Mouse (Mus musculus) ovary, adult 18-20 months (tissue): Measurements from ENCODE around the gene Emd.
"Not testable (repeated sequence)": the region's sequence is repeated elsewhere in the genome, so short reads cannot be mapped to it uniquely, and the experiment has no call there.

Source experiments
- DNase-seq: peaks from one replicate; pipeline ENCODE4 v3.0.0; 2022; ENCODE audit warnings: low spot score, mixed read lengths

The Emd gene

DNA sequence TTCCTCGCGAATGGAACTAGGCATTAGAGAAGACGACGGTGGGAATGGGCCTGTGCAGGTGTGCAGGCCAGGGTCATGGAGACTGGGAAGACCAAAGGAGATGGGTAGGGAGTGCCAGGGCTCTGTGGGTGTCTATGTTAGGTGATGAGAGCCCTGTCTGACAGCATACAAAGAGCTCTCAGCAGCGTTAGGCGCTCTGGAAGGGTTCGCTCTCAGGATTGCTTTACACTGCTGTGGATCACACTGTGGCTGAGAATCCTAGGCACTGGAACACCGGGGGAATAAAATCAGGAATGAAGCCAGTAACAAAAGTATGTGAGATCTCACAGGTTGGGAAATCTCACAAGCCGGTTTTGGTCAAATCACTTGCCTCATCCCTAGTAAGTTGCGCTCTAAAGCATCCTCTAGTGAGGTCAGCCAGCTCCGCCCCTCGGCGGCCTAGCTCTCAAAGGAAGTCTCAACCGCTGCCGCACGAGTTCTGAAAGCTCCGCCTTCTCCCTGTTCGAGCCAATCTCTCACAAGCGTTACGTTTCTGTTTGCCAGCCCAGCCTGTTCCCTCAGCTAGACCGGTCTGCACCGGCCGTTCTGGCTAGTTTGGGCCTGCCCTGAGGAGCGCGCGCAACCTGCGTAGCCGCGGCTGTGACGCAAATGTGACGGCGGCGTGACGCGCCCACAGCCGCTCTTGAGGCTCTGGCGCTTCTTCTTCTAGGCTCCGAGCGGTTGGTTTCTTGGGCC, at the start of gene Emd:
Gene Emd, plus strand, starts transcription at position 535 of the 735 bp plus-strand sequence.
- DNase-seq = peak; percentile 89

DNA sequence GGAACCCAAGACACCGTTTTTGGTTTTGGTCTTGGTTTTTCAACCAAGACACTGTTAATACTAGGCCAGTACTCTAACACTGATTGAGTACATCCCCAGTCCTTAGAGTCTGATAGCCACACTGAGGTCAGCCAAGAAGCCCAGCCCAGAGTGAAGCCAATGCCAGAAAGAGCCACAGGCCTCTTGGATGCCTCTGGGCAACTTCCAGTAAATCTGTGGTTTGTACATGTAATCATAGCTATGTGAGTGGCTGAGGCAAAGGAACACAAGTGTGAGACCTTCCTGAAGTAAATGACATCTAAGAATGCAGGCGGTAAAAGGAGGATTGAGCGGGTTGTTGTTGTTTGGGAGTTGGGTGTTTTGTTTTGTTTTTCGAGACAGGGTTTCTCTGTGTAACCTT, 36.0 kb upstream of the Emd start:
- no peak for DNase-seq

DNA sequence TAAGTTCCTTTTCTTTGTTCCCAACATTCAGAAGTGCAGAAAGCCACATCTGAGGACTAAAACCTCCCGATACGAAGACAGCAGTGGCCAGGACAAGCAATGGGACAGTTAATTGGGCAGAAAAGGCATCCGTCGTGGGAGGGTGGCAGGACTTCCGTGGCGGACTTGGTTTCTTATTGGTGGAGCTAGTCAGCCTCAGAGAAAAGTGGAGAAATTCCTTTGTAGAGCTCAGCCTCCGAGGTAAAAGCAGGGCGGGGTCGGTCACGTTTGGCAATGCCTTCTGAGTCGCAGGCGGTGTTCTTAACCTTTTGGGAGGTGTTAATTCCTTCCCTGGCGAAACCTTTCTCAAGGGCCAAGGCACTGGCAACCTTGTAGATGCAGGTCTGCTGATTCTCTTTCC, 35.0 kb upstream of the Emd start:
- no peak for DNase-seq

DNA sequence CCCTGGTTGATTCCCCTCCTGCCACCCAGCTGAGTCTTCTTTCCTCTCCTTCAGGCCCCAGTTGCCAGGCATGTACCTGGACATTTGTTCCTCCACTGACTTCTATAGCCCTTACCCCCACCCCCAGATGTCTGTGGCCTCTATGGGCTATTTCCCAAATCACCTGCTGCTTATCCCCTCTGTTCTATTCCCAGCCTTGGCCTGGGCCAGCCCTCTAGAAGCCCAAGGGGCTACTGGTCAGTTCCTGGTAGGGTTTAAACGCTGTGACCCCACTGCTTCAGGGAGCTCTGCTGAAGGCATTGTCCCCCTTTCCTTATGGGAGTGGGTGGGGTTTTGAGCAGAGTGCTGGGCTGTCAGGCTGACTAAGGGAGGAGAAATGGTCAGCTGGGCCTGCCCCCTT, 34.4 kb upstream of the Emd start:
- not testable (repeated sequence) for DNase-seq

DNA sequence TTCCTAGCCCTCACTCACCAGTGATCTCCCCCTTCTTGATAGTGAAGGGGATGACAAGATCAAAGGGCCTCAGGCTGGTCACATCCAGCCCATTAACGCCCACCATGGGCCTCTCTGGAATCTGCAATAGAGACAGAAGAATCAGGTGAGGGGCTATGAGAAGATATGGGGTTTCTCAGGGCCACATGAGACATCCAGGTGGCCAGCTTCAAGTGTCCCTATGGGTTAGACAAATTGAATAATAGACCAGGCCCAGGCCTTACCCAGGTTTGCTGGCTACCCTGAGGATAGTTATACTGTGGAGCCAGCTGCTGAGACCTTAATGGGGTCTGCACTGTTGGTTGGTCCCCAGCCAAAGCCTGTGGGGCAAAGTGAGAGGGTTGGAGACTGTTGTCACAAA, 24.4 kb upstream of the Emd start:
- DNase-seq = no peak

DNA sequence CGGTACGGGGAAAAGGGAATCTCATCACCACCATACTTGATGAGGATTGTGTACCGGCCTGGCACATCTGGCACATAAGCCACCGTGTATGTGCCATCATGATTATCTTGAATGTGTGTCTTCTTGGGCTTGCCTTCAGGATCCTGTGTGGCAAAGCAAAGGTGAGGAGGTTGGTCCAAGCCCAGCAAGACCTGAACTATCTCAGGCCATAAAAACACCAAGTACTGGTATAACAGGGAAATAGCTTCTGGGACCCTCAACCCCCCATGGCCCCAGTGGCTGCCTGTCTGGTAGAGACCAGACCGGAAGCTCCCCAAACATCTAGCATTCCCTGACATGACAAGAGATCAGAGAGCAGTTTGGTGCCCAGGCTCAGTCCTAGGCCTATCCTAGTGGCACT, 21.3 kb upstream of the Emd start:
- DNase-seq = no peak

DNA sequence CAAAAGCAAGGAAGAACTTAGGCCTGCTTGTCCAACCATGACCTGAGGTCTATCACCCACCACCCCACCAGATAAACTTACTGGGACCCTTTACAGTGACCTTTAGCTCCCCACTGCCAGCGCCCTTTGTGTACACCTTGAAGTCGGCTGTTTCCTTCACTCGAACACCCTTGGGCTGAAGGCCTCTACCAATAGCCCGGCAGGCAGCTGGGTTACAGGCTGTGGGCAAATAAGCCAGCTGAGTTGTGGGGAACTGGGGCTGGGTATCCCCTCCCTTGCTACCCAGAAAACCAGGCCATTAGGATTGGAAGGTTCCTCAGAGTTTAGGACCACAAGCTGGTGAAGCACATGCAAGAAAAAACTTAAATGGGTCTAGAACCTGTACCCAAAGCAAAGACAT, 14.2 kb upstream of the Emd start:
- no peak for DNase-seq

DNA sequence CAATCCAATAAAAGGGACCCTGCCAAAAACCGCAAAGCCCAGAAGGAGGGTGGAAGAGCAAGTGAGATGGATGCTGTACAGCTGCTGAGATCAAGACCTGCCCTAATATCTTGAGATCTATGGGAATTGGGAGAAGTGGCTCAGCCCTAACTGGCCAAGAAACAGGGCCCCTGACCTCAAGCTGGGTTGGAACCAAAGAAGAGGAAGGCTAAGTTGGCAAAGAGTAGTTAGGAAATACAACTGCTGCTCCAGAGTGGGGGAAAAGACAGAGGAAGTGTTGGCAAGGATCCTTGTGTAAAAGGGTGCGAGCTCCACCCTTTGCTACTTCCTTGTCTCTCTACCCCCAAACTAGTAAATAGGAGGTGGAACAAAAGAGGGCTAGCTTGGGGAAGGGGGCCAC, 11.1 kb upstream of the Emd start:
- no peak for DNase-seq

DNA sequence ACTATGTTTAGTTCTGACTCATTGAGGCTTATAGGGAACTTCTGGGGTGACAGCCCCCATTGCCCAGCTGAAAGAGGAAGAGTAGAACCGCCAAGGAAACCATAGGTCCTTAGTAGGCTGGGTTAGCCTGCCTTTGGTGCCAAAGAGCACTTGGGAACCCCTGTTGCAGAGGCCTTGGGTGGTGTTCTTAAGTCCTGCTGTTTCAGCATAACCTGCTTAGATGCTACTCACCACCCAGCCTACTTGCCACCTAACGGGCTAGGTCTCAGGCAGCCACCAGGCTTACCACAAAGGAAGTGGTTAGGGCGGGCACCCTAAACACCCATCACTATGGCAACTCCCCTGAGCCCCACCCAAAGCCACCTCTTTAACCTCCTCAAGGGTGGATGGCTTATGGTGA, 10.7 kb upstream of the Emd start:
- no peak for DNase-seq

DNA sequence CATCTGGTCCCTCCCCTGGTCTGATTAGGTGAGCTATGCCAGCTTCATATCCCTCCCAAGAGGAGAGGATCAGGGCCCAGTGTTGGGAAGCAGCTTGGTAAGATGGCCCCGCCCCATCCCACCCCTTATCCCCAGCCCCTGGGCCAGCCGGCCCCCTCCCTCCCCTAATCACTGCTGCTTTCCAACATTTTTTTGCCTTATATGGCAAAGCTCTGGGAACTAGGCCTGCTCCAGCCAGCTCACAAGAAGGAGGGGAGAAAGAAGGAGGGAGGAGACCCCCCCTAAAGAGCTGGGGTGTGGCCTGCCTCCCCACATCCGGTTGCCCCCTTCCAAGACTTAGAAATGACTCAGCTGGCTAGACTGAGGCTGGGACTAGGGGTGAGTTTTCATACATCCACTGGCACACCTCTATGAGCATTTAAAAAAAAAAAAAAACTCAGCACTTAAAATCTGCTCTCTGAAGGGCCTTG, 9.8 kb upstream of the Emd start:
- DNase-seq = peak; percentile 70

DNA sequence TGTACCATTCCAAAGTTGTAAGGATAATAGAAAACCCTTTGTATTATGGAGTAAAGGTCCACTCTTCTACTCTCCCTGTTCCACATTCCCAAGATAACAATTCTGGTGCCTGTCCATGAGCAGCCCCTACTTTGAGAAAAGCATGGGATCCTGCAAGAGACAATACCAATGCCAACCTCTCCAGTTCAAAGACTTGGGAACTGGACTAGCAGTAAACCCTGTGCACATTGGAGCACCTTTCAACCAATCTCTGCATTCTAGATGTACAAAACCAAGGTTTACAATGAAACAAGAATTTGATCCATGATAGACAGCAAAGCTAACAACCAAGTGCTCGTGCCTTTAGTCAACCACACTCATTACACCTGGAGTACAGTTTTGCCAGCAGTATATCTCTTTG, 9.4 kb upstream of the Emd start:
- no peak for DNase-seq

DNA sequence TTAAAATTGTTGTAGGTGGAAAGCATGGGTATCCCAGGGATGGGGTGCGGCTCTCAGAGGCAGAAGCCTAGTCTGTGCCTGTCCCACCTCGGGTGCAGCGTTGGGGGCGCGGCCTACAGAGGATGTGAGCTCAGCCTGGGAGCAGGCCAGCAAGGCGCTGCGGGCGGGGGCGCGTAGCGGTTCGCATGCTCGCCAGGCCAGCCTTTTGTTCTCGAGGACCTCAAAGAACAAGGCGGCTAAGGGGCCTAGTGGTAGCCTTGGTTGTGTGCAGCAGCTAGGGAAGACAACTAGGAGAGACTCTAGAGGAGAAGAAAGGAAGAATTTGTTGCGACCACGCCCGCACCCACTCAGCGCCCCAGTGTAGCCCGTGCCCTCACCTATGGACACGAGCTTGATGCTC, 8.8 kb upstream of the Emd start:
- DNase-seq = peak; percentile 71

DNA sequence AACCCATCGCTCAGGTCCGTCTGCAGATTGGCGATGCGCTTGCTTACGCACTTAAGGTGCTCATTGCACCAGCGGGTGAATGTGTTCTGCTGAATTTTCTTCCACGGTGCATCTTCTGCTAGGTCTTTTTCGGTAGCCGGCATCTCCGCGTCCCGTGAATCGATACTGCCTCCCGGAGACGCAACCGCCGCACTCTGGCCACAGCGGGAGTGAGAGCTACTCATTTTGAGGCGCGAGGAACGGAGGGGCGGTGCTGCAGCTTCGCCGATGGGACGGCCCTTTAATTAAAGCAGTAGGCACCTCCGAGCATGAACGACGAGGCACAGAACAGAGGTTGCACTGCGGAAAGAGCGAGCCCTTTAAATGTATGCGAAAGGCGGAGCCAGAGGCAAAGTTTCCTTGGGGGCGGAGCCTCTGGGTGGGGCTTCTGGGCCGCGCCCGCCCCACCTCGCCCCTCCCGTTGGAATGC, 8.2 kb upstream of the Emd start:
- DNase-seq = peak; percentile 89

DNA sequence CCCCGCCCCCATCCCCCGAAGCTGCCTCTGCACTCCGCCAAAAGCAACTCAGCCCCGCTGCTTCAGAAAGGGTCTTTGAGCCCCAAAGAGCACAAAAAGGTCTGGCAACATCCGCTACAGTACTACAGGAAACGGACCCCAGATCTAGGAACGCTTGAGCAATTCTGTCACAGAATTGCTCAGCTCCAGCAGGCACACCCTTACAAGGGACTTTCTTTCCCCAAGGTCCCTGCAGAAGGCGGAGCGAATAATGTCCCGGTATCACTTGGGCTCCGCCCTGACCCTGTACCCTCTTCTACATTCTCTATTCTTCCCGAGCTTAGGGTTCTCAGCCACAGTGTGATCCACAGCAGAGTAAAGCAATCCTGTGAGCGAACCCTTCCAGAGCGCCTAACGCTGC, 7.8 kb upstream of the Emd start:
- DNase-seq = no peak

DNA sequence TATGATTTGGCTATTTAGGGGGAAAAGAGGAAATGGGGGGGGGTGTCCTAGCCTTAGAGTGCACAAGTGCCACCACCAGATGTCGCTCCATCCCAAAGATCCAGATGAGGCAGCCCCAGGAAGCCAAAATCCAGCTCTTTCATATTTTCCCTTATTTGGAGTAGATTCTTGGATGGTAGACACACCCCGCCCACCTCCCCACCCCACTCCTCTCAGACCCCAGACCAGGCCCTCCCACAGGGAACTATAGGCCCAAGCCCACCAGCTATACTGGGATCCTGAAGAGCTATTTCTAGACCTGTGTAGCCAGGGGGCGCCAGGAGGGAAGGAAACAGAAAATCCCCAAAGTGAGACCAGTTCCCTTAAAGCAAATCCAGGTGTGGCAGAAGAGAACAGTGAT, 5.8 kb upstream of the Emd start:
- no peak for DNase-seq

DNA sequence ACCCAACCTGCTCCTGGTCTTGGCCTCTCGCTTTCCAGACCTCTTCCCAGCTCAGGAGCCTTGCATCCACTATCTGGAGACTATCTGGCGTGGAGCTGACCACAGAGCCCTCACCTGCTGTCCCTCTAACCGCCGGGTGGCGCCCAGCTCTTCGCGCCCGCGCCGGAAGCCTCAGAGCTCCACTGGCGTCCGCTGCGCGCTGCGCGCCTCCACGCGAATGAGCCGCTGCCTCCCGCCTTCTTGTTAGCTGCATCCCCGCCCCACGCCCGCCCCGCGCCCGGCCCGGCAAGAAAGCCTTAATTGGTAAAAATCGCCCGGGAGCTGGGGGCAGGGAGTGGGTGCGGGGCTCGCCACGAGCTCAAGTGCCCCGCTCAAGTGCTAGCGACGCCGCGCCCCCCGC, 4.9 kb upstream of the Emd start, which contains the start of gene Flna:
Gene Flna, minus strand, starts transcription at position 206 of the 400 bp plus-strand sequence.
- DNase-seq = peak; percentile 42

DNA sequence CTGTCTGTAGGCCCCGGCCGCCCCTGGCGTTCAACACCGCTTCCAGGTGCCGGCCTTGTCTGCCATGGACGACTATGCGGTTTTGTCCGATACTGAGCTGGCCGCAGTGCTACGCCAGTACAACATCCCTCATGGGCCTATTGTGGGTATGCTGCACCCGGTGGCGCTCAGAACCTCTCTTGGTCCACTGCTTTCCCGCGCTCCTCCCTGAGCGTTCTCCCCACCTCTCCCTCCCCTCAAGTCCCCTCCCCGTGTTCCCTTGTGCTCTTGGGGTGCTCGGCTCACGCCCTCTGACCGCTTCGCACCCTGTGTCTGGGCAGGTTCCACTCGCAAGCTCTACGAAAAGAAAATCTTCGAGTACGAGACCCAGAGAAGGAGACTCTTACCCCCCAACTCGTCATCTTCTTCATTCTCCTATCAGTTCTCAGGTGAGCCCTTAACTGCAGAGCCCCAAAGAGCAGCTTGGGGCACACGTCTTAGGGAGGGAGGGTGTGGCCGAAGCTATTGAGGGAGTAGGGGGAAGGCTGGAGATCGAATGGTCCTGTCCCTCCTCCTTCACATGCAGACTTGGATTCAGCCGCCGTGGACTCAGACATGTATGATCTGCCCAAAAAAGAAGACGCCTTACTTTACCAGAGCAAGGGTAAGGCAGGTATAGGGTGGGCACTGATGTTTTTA, 540 bp downstream of the Emd start:
- no peak for DNase-seq

DNA sequence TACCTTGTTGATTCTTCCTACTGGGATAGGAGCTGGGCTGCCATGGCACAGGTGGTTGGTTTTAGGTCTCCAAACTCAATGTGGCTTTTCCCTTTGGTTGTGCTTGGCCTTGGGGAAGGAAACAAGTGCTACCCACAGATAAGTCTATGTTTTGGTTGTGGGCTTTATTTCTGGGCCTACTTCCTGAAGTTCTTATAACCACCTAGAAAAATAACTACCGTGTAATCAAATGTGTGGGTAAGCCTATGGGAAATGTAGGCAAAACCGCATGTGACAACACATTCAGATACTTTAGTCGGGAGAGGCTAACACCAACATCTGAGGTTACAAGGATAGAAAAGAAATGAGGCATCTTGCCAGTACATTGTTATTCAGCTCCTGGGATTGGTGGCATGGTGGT, 3.3 kb downstream of the Emd start:
- DNase-seq = no peak

DNA sequence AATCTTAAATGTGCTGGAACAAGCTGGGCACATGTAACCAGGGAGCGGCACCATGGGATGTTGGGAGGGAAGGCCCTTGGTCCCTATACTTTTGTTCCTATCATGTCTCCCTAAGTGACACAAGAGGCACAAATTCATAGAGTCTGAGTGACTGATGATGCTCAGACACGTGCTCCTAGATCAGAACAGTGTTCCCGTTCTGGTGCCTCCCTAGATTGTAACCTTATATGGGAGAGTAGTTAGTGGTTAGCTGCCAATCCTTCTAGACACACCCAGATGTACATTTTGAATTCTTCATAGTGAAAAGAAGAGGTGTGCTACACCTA, 15.2 kb downstream of the Emd start:
- DNase-seq = no peak

DNA sequence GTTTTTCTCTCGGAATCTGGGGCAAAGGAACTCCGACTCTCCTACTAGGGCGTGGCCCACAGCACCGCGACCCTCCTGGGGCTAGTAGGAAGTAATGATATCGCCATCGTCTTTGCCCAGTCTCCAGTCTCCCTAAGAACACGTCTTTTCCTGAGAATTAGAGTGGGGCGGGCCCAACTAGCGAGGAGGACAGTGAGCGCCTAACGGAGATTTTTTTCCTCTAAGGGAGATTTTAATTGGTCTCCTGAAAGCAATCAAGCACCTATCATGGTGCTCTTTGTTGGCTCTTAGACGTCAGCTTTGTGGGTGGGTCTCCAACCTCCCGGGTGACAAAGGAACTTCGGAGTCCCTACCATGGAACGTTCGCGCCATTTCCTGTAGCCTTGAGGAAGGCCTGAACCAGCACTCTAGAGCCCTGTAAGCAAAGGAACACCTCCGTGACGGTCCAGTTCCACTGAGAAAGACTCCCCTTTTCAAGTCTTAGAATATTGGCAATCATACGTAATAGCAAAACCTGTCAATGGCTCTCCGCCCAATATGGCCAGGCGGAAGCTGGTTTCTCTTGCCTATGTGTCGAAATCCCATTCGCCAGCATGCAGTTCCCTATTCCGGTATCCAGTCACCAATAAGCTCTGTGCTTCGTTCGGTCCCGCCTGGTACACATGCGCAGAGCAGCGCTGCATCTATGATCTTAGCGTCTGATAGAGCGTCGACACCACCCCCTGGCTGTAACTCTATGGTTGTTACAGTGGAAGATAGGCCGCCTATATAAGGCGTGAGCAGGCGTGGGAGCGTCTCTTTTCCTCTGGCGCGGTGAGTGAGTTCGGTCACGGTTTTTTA, 15.8 kb downstream of the Emd start, which contains the start of gene Rpl10:
Gene Rpl10, plus strand, starts transcription at position 751 of the 840 bp plus-strand sequence.
- DNase-seq = peak; percentile 93

DNA sequence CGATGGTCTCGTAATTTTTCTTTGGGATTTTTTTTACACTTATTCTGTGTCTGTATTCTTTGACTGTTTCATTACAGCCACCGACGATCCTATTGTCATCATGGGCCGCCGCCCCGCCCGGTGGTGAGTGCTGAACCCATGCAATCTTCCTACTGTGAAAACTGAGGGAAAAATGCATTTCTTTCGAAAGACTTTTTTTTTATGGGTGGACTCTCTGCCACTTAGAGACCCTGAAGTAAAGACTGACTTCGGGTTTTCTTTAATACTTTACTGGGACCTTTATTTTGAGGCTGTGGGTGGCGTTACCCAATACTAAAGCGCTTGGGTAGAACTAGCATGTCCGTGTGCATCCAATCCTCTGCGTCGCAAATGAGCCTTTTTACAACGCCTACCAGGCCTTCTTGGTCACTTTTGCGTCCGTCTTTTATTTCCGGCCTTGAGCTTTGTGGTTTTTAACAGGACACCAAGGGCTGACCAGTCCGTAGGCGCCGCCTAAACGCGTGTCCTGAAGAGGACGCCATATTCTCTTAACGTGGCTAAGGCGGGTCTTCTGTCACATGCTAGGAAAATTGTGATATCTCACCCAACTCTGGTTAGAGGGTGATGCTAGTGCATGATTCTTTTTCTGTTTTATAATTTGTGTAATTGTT, 16.5 kb downstream of the Emd start:
- DNase-seq = no peak
